Mouse (Mus musculus) intestine, postnatal 0 days (tissue): ENCODE measurements at regions not wholly inside any gene's neighbourhood (a gene's known extent, or its start where the extent isn't known, plus 50 kb on each side); places are given as distances from the start of the nearest gene placed in this dataset.

Source experiments
- ATAC-seq: fragments of 200-750 bp; cut with Nextera tagmentation; 2 replicates; pipeline ENCODE4 v1.8.0; 2017; ENCODE audit warnings: mild to moderate bottlenecking, moderate TSS enrichment, moderate library complexity
- H3K27ac ChIP-seq: fragments of 300-500 bp; sonication (generic); 2 replicates; pipeline ENCODE4 v1.5.1; 2014; ENCODE audit warnings: mild to moderate bottlenecking, low read depth, low read length, moderate library complexity
- H3K27me3 ChIP-seq: fragments of 300-500 bp; sonication (generic); replicated peaks from 2 replicates; pipeline ENCODE4 v1.6.1; 2014; ENCODE audit warnings: low read length, mixed read lengths; ENCODE audit not compliant: control insufficient read depth, insufficient read depth
- H3K36me3 ChIP-seq: fragments of 300-500 bp; sonication (generic); 2 replicates; pipeline ENCODE4 v1.6.1; 2014; ENCODE audit warnings: mild to moderate bottlenecking, moderate library complexity; ENCODE audit not compliant: control insufficient read depth, insufficient read depth
- H3K4me1 ChIP-seq: fragments of 300-500 bp; sonication (generic); replicated peaks from 2 replicates; pipeline ENCODE4 v1.6.1; 2014; ENCODE audit warnings: antibody characterized with exemption, low read length, mixed read lengths; ENCODE audit not compliant: control insufficient read depth, insufficient read depth
- H3K4me2 ChIP-seq: fragments of 300-500 bp; sonication (generic); replicated peaks from 2 replicates; pipeline ENCODE4 v1.6.1; 2014; ENCODE audit warnings: low read depth, mild to moderate bottlenecking, moderate library complexity
- H3K4me3 ChIP-seq: fragments of 300-500 bp; sonication (generic); 2 replicates; pipeline ENCODE4 v1.5.1; 2014; ENCODE audit warnings: low read depth, low read length
- H3K9ac ChIP-seq: fragments of 300-500 bp; sonication (generic); 2 replicates; pipeline ENCODE4 v1.6.1; 2014; ENCODE audit warnings: mild to moderate bottlenecking, low read depth, low read length
- H3K9me3 ChIP-seq: fragments of 300-500 bp; sonication (generic); 2 replicates; pipeline ENCODE4 v1.6.1; 2016; ENCODE audit warnings: mixed run types; ENCODE audit not compliant: control insufficient read depth
- CTCF ChIP-seq: sonication (generic); IDR thresholded peaks from 2 replicates; pipeline ENCODE4 v1.5.1; 2016; ENCODE audit warnings: low read depth, mild to moderate bottlenecking, control low read depth, antibody characterized with exemption, moderate library complexity
- WGBS: fragments of 180-500 bp; shearing (Covaris S2); extraction: QIAGEN DNeasy Blood & Tissue Kit; methylation state at CpG from one replicate; pipeline ENCODE4 v1.1.7; 2014; 5-methylcytosine and 5-hydroxymethylcytosine counted together

- H3K4me1 ChIP-seq: no peaks in the 10 kb centered on the region
- H3K4me2 ChIP-seq: no peak overlapping the region
- no peak overlapping the region for H3K4me3 ChIP-seq
- no peaks in the 10 kb centered on the region for H3K9me3 ChIP-seq
- no peak for TF ChIP-seq CTCF
- no peaks in the 10 kb centered on the region for H3K27me3 ChIP-seq
- no peak for ATAC-seq
- no peak overlapping the region for H3K9ac ChIP-seq
- no peak overlapping the region for H3K27ac ChIP-seq
- no peaks in the 10 kb centered on the region for H3K36me3 ChIP-seq
- WGBS: 68% methylated on average over 2 of the region's 2 CpGs
Measured at GRCm38 (mm10) chr14:21932771-21933170, 56.6 kb downstream of the Zfp503 start.

GRCm38 (mm10) chr14:21931944-21932343 is 57.5 kb downstream of the Zfp503 start:
- TF ChIP-seq CTCF: no peak
- no peak overlapping the region for H3K4me2 ChIP-seq
- 67% methylated on average over 7 of the region's 7 CpGs for WGBS
- H3K4me3 ChIP-seq: no peak overlapping the region
- H3K27me3 ChIP-seq: no peaks in the 10 kb centered on the region
- no peak overlapping the region for H3K9ac ChIP-seq
- H3K4me1 ChIP-seq: no peaks in the 10 kb centered on the region
- no peak overlapping the region for H3K27ac ChIP-seq
- ATAC-seq: no peak
- no peaks in the 10 kb centered on the region for H3K36me3 ChIP-seq
- H3K9me3 ChIP-seq: no peaks in the 10 kb centered on the region

GRCm38 (mm10) chr14:21929048-21929447 is 60.4 kb downstream of the Zfp503 start:
- 66% methylated on average over 5 of the region's 5 CpGs for WGBS
- no peak overlapping the region for H3K27ac ChIP-seq
- H3K27me3 ChIP-seq: no peaks in the 10 kb centered on the region
- no peaks in the 10 kb centered on the region for H3K9me3 ChIP-seq
- H3K4me1 ChIP-seq: no peaks in the 10 kb centered on the region
- no peak overlapping the region for H3K4me2 ChIP-seq
- ATAC-seq: no peak
- no peak overlapping the region for H3K4me3 ChIP-seq
- no peak overlapping the region for H3K9ac ChIP-seq
- H3K36me3 ChIP-seq: no peaks in the 10 kb centered on the region
- TF ChIP-seq CTCF: no peak

GRCm38 (mm10) chr14:21916671-21917070 is 67.9 kb upstream of the Comtd1 start:
- no peaks in the 10 kb centered on the region for H3K36me3 ChIP-seq
- H3K4me2 ChIP-seq: no peak overlapping the region
- H3K4me3 ChIP-seq: no peak overlapping the region
- no peak overlapping the region for H3K27ac ChIP-seq
- H3K9me3 ChIP-seq: no peaks in the 10 kb centered on the region
- ATAC-seq: no peak
- no peak overlapping the region for H3K9ac ChIP-seq
- H3K27me3 ChIP-seq: no peaks in the 10 kb centered on the region
- TF ChIP-seq CTCF: no peak
- no peaks in the 10 kb centered on the region for H3K4me1 ChIP-seq
- 84% methylated on average over 3 of the region's 3 CpGs for WGBS

GRCm38 (mm10) chr14:21904498-21905395 is 56.0 kb upstream of the Comtd1 start:
- Histone ChIP-seq H3K4me2 (peak overlapping the region; percentile 25), H3K9ac (no peak overlapping the region), H3K36me3 (no peaks in the 10 kb centered on the region), H3K4me1 (0 out of 2 replicates have a peak, but pooled peaks cover 5% of the 10 kb centered on the region), H3K27ac (no peak overlapping the region; the same call in 1 of the 2 replicates), H3K9me3 (no peaks in the 10 kb centered on the region), H3K27me3 (no peaks in the 10 kb centered on the region), H3K4me3 (no peak overlapping the region)
- no peak for ATAC-seq
- 37% methylated on average over 18 of the region's 18 CpGs for WGBS
- TF ChIP-seq CTCF: no peak

GRCm38 (mm10) chr14:21903562-21904497 is 55.1 kb upstream of the Comtd1 start:
- Histone ChIP-seq H3K9me3 (no peaks in the 10 kb centered on the region), H3K9ac (no peak overlapping the region), H3K4me2 (peak overlapping the region; percentile 25), H3K27ac (no peak overlapping the region), H3K4me3 (no peak overlapping the region), H3K36me3 (no peaks in the 10 kb centered on the region), H3K4me1 (0 out of 2 replicates have a peak, but pooled peaks cover 5% of the 10 kb centered on the region), H3K27me3 (no peaks in the 10 kb centered on the region)
- 16% methylated on average over 23 of the region's 23 CpGs for WGBS
- peak; percentile 59; the same call in 1 of the 2 replicates for ATAC-seq
- peak; percentile 50 for TF ChIP-seq CTCF
